Mouse (Mus musculus): ENCODE results near the gene Neu1. TPM values are rescaled to one million over a fixed set of nuclear protein-coding genes. Genes with fewer than 3 reads are reported as not detected.
A peak's percentile ranks its signal among the peaks of the same experiment; 100 is the strongest.
"Not testable (repeated sequence)": the region's sequence is repeated elsewhere in the genome, so short reads cannot be mapped to it uniquely, and the experiment has no call there.

The Neu1 gene
- total RNA-seq, 1 experiment from 2014 or later = 39.9 TPM

DNA sequence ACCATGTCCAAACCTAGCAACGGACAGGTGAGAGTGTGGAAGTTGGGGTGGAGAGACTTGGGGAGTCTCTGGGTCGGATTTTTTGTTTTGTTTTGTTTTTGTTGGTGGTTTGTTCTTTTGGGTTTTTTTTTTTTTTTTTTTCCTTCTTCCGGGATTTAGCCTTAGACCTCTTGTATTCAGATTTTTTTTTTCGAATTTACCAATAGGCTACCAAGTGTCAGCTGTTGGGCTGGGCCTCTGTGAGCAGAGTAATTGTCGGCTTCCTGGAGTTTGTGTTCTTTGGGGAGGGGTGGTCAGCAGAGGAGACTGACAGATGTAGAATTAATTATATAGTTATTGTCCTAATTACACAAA lies 31.2 kb upstream of the Neu1 start:
- ATAC-seq (replicated peaks; ENCODE audit: insufficient number of reproducible peaks, low FRiP score, low TSS enrichment, poor library complexity, severe bottlenecking) = peak; percentile 40; the same call in 1 of the 2 replicates

DNA sequence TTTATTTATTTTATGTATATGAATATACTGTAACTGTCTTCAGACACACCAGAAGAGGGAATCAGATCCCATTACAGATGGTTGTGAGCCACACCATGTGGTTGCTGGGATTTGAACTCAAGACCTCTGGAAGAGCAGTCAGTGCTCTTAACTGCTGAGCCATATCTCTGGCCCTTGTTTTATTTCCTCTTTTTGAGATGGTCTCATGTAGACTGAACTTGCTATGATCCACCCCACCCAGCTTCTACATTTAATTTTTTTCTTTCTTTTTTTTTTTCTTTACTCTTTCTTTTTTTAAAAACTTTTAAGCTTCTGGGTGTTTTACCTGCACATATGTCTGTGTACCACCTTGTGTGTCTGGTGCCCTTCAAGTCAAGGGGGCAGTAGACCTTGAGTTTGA lies 30.2 kb upstream of the Neu1 start:
- ATAC-seq (replicated peaks; ENCODE audit: insufficient number of reproducible peaks, low FRiP score, low TSS enrichment, poor library complexity, severe bottlenecking) = not testable (repeated sequence)

DNA sequence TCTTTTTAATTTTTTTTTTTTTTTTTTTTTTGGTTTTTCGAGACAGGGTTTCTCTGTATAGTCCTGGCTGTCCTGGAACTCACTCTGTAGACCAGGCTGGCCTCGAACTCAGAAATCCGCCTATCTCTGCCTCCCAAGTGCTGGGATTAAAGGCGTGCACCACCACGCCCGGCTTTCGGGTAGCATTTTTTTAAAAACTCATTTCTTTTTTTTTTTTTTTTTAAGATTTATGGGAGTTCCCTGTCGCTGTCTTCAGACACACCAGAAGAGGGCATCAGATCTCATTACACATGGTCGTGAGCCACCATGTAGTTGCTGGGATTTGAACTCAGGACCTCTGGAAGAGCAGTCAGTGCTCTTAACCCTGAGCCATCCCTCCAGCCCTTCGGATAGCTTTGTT lies 29.1 kb upstream of the Neu1 start:
- not testable (repeated sequence) for ATAC-seq (replicated peaks; ENCODE audit: insufficient number of reproducible peaks, low FRiP score, low TSS enrichment, poor library complexity, severe bottlenecking)

DNA sequence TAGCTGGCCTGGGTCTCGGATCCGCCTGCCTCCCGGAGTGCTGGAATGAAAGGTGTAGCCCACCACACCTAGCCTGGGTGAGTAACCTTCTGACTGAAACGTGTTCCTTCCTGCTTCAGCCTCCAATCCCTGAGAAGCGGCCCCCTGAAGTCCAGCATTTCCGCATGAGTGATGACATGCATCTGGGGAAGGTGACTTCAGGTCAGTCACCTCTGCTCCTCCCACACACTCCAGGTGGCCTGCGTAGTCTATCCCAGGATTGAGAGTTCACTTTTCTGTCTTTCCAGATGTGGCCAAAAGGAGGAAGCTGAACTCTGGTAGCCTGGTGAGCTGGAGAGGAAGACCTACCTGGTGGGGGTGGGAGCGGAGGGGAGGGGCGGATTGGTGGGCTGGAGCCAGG lies 28.2 kb upstream of the Neu1 start:
- ATAC-seq (replicated peaks; ENCODE audit: insufficient number of reproducible peaks, low FRiP score, low TSS enrichment, poor library complexity, severe bottlenecking) = no peak

DNA sequence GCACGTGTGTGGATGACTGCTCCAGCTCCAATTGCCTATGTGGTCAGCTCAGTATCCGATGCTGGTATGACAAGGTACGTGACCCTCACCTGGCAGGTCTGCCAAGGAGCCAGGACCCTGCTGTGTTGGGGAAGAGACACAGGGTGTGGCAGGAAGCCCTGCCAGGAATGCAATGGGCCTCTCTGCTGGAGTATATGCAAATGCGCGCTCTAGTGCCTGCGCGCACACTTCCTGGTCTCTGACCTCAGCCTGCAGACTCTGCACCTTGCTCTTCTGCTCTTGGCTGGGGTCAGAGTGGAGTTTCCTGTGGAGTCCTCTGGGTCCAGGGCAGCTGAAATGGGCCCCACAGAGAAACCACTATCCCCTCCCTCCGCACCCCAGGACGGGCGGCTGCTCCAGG lies 20.1 kb upstream of the Neu1 start:
- no peak for ATAC-seq (replicated peaks; ENCODE audit: insufficient number of reproducible peaks, low FRiP score, low TSS enrichment, poor library complexity, severe bottlenecking)

DNA sequence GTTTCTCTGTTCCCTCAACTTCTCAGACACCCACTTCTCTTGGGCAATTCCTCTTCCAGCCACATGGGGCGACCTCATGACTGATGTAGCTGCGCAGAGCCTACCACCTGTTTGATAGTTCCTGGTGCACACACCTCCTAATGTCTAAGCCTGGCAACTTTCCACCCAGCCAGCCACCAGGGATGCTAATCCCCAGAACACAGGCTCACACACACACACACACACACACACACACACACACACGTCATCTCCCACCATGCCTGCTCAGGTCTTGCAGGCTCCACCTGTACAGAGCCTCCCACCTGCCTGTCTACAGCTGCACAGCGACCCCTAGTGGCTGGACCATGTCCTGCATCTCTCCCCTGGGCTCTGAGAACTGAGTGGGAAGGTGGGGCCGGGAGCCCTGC lies 19.1 kb upstream of the Neu1 start:
- ATAC-seq (replicated peaks; ENCODE audit: insufficient number of reproducible peaks, low FRiP score, low TSS enrichment, poor library complexity, severe bottlenecking) = peak; percentile 72

DNA sequence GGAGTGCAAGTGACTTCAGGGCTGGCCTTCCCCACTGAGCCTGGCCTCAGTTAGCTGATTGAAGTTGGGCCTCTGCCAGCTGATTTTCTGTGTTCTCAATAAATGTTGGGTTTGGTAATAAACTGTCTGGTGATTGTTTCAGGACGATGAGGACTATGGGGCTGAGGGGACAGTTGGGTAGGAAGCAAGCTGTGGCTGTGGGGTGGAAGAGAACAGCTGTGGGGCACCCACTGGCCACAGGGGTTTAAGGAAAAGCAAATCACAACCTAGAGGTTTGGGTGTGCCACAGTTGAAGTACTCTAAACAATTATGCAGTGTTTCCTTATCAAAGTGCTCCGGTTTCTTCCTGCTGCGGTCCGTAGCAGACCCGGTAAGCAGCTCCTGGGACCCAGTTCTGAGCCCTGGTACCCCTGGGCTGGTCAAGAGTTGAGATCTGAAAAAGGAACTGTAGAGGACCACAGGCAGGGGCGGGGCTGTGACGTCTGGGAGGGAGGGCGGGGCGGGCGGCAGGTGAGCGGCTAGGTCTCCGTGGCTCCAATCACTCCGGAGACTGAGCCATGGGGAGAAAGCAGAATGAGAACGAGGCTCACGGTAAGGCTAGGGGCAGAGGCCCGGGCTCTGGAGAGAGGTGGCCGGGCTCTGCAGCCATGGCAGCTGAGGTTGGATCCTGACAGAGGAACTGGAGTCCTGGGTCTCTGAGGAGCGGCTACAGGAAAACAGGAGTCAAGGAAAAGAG lies 17.0 kb upstream of the Neu1 start, which contains the start of gene Slc44a4:
TSS of gene Slc44a4 (plus strand) at position 537 of the 736 bp plus-strand sequence.
- no peak for ATAC-seq (replicated peaks; ENCODE audit: insufficient number of reproducible peaks, low FRiP score, low TSS enrichment, poor library complexity, severe bottlenecking)

DNA sequence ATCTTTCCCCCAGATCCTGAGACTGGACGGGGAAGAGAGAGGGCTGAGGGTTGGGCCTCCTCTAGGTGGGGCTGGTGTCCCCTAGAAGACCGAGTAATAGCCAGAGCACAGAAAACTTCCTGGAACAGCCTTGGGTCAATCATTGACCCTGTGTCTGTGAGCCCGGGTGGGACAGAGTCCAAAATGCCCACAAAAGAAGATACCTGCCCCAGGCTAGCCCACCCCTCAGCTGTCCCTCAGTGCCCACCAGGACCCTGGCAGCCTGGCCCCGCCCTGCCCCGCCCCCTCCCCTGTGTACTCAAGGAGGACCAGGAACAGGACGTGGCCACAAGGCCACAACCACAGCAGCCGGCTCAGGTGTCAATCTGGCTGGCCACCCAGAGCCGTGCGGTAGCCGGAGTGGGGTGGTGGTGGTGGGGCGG lies 15.6 kb upstream of the Neu1 start:
- ATAC-seq (replicated peaks; ENCODE audit: insufficient number of reproducible peaks, low FRiP score, low TSS enrichment, poor library complexity, severe bottlenecking) = no peak

DNA sequence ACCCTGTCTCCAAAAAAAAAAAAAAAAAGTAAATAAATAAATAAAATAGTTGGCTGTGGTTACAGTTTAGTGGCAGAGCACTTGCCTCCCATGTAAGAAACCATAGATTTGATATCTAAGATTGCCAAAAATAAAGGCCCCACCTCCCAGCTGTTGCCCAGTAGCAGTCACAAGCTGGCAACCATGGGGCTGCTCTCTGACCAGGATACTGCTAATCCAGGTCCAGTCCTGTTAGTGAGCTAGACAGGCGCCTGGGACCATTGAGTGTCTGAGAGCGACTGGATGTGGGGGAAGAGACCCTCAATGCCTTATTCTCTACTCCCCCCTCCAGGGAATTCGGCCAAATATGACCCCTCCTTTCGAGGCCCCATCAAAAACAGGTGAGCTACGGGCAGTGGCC lies 14.7 kb upstream of the Neu1 start:
- no peak for ATAC-seq (replicated peaks; ENCODE audit: insufficient number of reproducible peaks, low FRiP score, low TSS enrichment, poor library complexity, severe bottlenecking)

DNA sequence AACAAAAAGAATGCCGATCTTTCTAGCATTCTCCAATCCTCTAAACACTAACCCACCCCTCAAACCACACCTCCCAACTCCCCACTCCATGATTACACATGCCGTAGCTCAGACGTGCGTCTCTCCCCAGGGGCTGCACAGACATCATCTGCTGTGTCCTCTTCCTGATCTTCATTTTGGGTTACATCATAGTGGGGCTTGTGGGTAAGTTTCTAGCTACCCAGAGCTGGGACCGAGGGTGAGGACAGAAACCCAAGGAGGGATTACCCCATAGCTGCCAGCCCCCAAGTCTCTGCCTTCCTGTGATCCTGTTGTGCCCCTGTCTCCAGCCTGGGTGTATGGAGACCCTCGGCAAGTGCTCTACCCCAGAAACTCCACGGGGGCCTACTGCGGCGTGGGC lies 13.9 kb upstream of the Neu1 start:
- no peak for ATAC-seq (replicated peaks; ENCODE audit: insufficient number of reproducible peaks, low FRiP score, low TSS enrichment, poor library complexity, severe bottlenecking)

DNA sequence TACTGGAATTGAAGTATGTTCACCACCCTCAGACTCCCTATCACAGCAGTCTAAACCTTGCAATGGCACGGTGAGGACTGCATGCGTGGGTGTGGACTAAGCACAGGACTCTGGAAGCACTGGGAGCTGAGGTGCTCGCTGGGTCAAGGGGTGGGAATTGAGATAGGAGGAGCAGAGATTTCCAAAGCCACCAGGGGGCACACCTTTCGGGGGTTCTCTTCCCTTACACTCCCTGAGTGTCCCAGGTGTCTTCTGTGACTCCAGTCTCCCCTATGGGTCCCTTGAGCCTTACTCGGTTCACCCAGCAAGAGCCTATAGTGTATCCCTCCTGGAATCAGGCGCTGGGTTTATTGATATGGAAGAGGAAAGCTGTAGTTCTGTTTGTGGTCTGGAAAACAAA lies 8.1 kb upstream of the Neu1 start:
- ATAC-seq (replicated peaks; ENCODE audit: insufficient number of reproducible peaks, low FRiP score, low TSS enrichment, poor library complexity, severe bottlenecking) = no peak

DNA sequence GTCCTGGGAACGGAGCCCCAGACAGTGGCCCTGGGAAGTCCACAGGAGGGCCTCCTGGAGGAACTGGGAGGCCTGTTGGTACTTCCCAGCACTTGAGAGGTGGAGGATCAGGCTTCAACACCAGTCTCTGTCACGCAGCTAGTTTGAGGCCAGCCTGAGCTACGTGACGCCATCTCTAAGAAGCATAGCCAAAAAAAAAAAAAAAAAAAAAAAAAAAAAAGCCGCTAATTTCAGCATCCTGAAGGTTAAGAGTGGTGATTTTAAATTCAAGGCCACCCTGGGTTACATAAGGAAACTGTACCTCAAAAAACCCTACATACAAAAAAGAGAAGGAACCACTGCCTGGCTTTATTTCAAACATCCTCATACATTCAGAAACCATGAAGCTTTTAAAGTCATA lies 6.8 kb upstream of the Neu1 start:
- no peak for ATAC-seq (replicated peaks; ENCODE audit: insufficient number of reproducible peaks, low FRiP score, low TSS enrichment, poor library complexity, severe bottlenecking)

DNA sequence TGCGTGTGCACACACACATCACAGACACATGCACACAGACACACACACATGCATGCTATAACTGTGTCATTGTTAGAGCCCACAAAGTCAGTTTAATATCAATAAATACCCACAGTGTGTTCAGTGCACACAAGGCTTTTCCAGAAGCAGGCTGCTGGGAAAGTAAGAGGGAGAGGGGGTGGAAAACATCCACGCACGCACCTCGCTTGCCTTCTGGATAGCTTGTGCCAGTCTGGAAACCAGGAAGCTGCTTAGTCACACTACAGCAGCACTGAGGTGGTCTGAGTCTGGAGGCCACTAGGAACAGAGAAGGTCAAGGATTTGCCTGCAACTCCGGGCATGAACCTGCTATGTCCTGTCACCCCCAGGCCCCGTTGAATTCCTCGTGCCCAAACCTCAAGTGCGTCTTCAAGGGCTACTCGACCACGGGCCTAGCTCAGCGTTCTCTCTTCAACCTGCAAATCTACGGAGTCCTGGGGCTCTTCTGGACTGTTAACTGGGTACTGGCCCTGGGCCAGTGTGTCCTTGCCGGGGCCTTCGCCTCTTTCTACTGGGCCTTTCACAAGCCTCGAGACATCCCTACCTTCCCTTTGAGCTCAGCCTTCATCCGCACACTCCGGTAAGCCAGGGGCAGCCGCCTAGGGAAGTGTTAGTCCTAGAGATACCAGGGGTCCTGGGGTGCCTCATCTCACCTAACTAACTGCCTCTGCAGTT lies 3.6 kb upstream of the Neu1 start:
- ATAC-seq (replicated peaks; ENCODE audit: insufficient number of reproducible peaks, low FRiP score, low TSS enrichment, poor library complexity, severe bottlenecking) = no peak

DNA sequence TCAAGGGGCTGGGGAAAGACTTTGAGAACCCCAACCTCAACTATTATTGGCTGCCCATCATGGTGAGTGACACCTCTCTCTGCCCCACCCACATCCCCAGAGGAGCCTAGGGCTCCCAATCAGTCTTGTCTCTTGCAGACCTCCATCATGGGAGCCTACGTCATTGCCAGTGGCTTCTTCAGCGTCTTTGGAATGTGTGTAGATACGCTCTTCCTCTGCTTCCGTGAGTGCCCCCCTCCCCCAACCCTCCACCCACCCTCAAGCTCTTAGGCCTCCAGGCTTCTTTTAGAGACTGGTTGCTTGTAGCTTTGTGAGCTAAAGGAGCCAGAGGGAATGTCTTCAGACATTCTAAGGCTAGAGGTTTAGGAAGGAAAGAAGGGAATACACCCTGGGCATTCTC lies 2.2 kb upstream of the Neu1 start:
- ATAC-seq (replicated peaks; ENCODE audit: insufficient number of reproducible peaks, low FRiP score, low TSS enrichment, poor library complexity, severe bottlenecking) = no peak

DNA sequence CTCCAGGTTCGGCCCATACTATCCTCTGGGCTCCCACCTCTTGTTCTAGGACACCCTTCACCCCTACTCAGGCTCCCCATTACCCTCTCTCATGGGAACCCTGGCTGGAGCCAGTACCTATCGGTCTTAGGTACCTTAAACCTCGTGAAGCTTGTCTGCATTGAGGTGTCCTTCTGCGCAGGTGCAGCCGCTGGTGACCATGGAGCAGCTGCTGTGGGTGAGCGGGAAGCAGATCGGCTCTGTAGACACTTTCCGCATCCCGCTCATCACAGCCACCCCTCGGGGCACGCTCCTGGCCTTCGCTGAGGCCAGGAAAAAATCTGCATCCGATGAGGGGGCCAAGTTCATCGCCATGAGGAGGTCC lies 664 bp downstream of the Neu1 start:
- ATAC-seq (replicated peaks; ENCODE audit: insufficient number of reproducible peaks, low FRiP score, low TSS enrichment, poor library complexity, severe bottlenecking) = no peak

DNA sequence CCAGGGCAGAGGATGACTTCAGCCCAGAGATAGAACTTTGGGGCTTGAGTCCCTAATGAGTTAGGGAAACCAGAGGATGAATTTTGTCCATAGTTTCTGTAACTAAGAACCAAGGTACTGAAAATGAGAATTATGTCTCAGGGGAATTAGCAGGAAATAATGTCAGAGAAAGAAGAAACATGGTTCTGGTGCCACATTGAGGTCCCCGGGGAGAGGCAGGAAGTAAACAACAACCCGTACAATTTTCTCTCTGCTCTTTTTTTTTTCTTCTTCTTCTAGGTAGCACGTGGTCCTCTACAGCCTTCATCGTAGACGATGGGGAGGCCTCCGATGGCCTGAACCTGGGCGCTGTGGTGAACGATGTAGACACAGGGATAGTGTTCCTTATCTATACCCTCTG lies 1.2 kb downstream of the Neu1 start:
- no peak for ATAC-seq (replicated peaks; ENCODE audit: insufficient number of reproducible peaks, low FRiP score, low TSS enrichment, poor library complexity, severe bottlenecking)

DNA sequence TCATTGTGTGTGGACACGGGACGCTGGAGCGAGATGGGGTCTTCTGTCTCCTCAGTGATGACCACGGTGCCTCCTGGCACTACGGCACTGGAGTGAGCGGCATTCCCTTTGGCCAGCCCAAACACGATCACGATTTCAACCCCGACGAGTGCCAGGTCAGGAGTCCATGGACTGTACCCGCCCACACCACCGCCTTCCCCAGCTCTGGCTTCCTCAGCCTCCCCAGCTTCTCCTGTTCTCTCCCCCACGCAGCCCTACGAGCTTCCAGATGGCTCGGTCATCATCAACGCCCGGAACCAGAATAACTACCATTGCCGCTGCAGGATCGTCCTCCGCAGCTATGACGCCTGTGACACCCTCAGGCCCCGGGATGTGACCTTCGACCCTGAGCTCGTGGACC lies 3.0 kb downstream of the Neu1 start:
- no peak for ATAC-seq (replicated peaks; ENCODE audit: insufficient number of reproducible peaks, low FRiP score, low TSS enrichment, poor library complexity, severe bottlenecking)

DNA sequence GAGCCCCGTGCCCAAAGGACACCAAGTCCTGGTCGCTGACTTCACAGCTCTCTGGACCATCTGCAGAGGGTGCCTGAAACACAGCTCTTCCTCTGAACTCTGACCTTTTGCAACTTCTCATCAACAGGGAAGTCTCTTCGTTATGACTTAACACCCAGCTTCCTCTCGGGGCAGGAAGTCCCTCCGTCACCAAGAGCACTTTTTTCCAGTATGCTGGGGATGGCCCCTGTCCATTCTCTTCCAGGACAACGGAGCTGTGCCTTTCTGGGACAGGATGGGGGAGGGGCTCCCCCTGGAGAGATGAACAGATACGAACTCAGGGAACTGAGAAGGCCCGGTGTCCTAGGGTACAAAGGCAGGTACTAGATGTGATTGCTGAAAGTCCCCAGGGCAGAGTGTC lies 3.8 kb downstream of the Neu1 start:
- ATAC-seq (replicated peaks; ENCODE audit: insufficient number of reproducible peaks, low FRiP score, low TSS enrichment, poor library complexity, severe bottlenecking) = peak; percentile 54

DNA sequence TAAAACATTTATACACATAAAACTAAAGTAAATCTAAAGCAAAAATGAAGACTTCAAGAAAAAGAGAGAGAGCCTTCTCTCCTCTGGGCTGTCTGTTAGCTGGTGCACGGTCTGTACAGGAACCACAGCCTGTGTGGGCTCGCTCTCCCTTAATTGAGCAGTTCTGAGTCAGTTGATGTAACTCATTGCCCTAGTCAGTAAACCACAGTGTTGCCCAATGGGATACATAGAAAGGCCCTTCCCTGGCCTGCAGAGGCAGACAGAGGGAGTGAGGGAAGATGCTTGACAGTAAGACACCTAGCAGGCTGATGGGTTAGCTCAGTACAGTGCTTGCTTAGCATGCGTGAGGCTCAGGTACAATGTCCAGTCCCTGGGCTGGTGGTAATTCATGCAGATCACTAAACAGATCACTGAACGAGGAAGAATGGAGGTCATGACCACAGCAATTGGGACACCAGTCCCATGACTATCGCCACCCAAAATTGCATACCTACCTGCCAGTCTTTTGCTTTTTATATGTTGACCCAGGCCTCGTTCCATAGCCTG lies 7.0 kb downstream of the Neu1 start:
- ATAC-seq (replicated peaks; ENCODE audit: insufficient number of reproducible peaks, low FRiP score, low TSS enrichment, poor library complexity, severe bottlenecking) = peak; percentile 64

DNA sequence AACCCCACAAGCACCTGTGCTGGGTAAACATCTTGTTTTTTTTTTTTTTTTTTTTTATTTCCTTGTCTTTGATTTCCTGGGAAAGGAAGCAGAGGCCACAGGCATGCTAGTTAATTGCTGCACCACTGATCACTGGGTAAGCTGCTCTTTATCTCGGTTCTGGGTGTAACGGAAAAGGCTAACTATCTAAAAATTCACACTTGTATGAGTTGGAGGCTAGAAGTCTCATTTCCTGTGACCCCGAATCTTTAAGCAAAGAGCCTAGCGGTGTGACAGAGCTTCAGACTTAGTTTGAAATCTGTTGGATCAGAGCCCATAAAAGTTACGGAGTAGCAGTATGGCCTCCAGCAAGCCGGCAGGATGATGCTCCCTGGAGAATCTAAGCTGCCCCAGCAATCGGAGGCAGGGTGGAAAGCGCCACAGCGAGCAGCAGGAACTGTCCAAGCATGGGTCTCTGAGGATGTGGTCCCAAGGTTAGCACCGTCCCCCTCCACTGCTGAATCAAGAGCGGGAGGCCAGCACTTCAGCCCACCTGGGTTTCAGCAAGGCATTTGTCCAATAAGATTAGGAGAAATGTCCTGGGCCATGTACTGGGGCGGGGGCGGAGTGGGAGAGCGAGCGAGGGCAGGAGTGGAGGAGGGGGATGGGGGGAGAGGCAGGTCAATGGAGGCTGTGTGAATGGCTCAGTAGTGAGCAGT lies 10.4 kb downstream of the Neu1 start:
- ATAC-seq (replicated peaks; ENCODE audit: insufficient number of reproducible peaks, low FRiP score, low TSS enrichment, poor library complexity, severe bottlenecking) = no peak
